ENCODE assay signal across 16 mouse cellular contexts in the genomic region with DNA sequence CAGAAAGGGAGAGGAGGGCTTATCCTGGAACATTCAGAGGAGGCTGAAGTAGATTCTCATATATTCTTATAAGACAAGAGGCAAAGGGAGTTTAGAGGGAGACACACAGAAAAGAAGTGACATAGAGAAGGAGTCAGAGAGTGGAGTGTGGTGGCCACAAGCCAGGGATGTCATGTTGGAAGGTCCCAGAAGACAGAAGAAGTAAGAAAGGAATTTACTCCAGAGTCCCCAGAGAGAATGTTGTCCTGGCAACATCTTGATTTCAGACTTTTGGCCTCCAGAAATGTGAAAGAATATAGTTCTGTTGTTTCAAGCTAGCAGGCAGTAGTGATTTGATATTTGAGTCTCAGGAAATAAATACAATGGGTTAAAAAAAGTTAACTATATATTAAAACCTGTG. TPM values are rescaled to one million over a fixed set of nuclear protein-coding genes. Genes with fewer than 3 reads are reported as not detected.
"Had no signal": no experiment of that assay in that cellular context is flagged by ENCODE, and none has a peak within 500 bp of the region (broad histone marks: within the 10 kb centered on the region; RNA-seq: fewer than 3 reads in every experiment).

No protein-coding gene starts in this region.

- DNase-seq: kidney, adult 8-10 months; kidney, postnatal 4 days; liver; liver, embryonic 13.5 days; liver, postnatal 0 days; retina, postnatal 1 day; right cerebral cortex, postnatal 4 days; thymus, postnatal 36 days had no signal

- H3K4me2 ChIP-seq: limb, embryonic 12.5 days; liver, embryonic 13.5 days; midbrain, embryonic 11.5 days; midbrain, embryonic 15.5 days; neural tube, embryonic 13.5 days; stomach, embryonic 15.5 days had no signal

- H3K27ac ChIP-seq: layer of hippocampus, adult 2 months; limb, embryonic 12.5 days; liver, embryonic 13.5 days; macrophage; midbrain, embryonic 15.5 days; neural tube, embryonic 13.5 days; stomach, embryonic 15.5 days had no signal

- ATAC-seq: liver, postnatal 0 days; midbrain, embryonic 15.5 days had no signal

- H3K9ac ChIP-seq: limb, embryonic 12.5 days; liver, embryonic 13.5 days; liver, postnatal 0 days; midbrain, embryonic 15.5 days; neural tube, embryonic 13.5 days; stomach, embryonic 15.5 days had no signal

- H3K4me1 ChIP-seq: limb, embryonic 12.5 days; liver, embryonic 13.5 days; midbrain, embryonic 15.5 days; neural tube, embryonic 13.5 days; stomach, embryonic 15.5 days had no signal

- H3K27me3 ChIP-seq: limb, embryonic 12.5 days; liver, embryonic 13.5 days; midbrain, embryonic 15.5 days; neural tube, embryonic 13.5 days; stomach, embryonic 15.5 days had no signal

- H3K9me3 ChIP-seq: limb, embryonic 12.5 days; liver, embryonic 13.5 days; midbrain, embryonic 15.5 days; neural tube, embryonic 13.5 days; stomach, embryonic 15.5 days had no signal

- H3K36me3 ChIP-seq: limb, embryonic 12.5 days; liver, embryonic 13.5 days; midbrain, embryonic 15.5 days; neural tube, embryonic 13.5 days; stomach, embryonic 15.5 days had no signal

- H3K4me3 ChIP-seq: layer of hippocampus, adult 2 months; limb, embryonic 12.5 days; liver, embryonic 13.5 days; megakaryocyte, embryonic 14.5 days; midbrain, embryonic 15.5 days; neural tube, embryonic 13.5 days; stomach, embryonic 15.5 days had no signal

RNA-seq across cellular contexts. Expression of a gene that starts 46.4 kb away (rescaled TPM):
- polyA plus RNA-seq: macrophage had no signal
